Mouse (Mus musculus) MEL (cell line): Measurements from ENCODE around the gene Ypel3. TPM values are rescaled to one million over a fixed set of nuclear protein-coding genes. Genes with fewer than 3 reads are reported as not detected.

Experiments used
- DNase-seq: peaks from one replicate; pipeline ENCODE4 v3.0.0; 2011; ENCODE audit warnings: low read depth, low spot score
- H3K27ac ChIP-seq: 2 replicates; pipeline ENCODE4 v1.5.1; 2012; ENCODE audit warnings: low read depth, mild to moderate bottlenecking, control low read depth, low read length, moderate library complexity; ENCODE audit not compliant: control insufficient read depth
- H3K27me3 ChIP-seq, 2 experiments: fragments of 150-350 bp in 1 of 2; sonication (generic) in 1 of 2; 2 replicates each; pipeline ENCODE4 v1.6.1; 2012; ENCODE audit warnings: low read length in 2 of 2, mild to moderate bottlenecking in 2 of 2, improper control_type of control experiment in 1 of 2, moderate library complexity in 1 of 2; ENCODE audit not compliant: insufficient read depth in 2 of 2, control insufficient read depth in 1 of 2
- H3K36me3 ChIP-seq, 2 experiments: 2 replicates each; pipeline ENCODE4 v1.6.1; 2012 to 2014; ENCODE audit warnings: low read length in 2 of 2, improper control_type of control experiment in 1 of 2, inconsistent platforms in 1 of 2, mild to moderate bottlenecking in 1 of 2; ENCODE audit not compliant: insufficient read depth in 2 of 2, control insufficient read depth in 1 of 2
- H3K4me1 ChIP-seq, 2 experiments: fragments of 150-350 bp in 1 of 2; sonication (generic) in 1 of 2; 2 replicates each; pipeline ENCODE4 v1.6.1; 2012; ENCODE audit warnings: low read length in 2 of 2, improper control_type of control experiment in 1 of 2, mild to moderate bottlenecking in 1 of 2; ENCODE audit not compliant: insufficient read depth in 2 of 2, control insufficient read depth in 1 of 2
- H3K4me3 ChIP-seq, 2 experiments: fragments of 150-350 bp in 1 of 2; sonication (generic) in 1 of 2; 2 replicates each; pipeline ENCODE4 v1.5.1; 2012; ENCODE audit warnings: low read depth in 2 of 2, low read length in 2 of 2, mild to moderate bottlenecking in 2 of 2, moderate library complexity in 2 of 2, control low read depth in 1 of 2, improper control_type of control experiment in 1 of 2; ENCODE audit not compliant: control insufficient read depth in 1 of 2, insufficient read depth in 1 of 2
- H3K79me2 ChIP-seq: 2 replicates; pipeline ENCODE4 v1.6.1; 2012; ENCODE audit warnings: mild to moderate bottlenecking, low read length, moderate library complexity; ENCODE audit not compliant: control insufficient read depth, poor library complexity, insufficient read depth
- H3K9ac ChIP-seq: 2 replicates; pipeline ENCODE4 v1.6.1; 2012; ENCODE audit warnings: low read depth, mild to moderate bottlenecking, control low read depth, low read length, moderate library complexity; ENCODE audit not compliant: control insufficient read depth, poor library complexity, severe bottlenecking
- H3K9me3 ChIP-seq: fragments of 150-350 bp; sonication (generic); replicated peaks from 2 replicates; pipeline ENCODE4 v1.6.1; 2012; ENCODE audit warnings: mild to moderate bottlenecking, low read length, improper control_type of control experiment, moderate library complexity; ENCODE audit not compliant: insufficient read depth
- BHLHE40 ChIP-seq: IDR thresholded peaks from 2 replicates; pipeline ENCODE4 v1.6.1; 2012; ENCODE audit warnings: low read depth, mild to moderate bottlenecking, inconsistent platforms, low read length, improper control_type of control experiment, borderline replicate concordance
- CHD1 ChIP-seq: IDR thresholded peaks from 2 replicates; pipeline ENCODE4 v1.6.1; 2012; ENCODE audit warnings: low read depth, mild to moderate bottlenecking, inconsistent platforms, low read length, improper control_type of control experiment
- CHD2 ChIP-seq: IDR thresholded peaks from 2 replicates; pipeline ENCODE4 v1.6.1; 2011; ENCODE audit warnings: low read length, improper control_type of control experiment
- ELF1 ChIP-seq: IDR thresholded peaks from 2 replicates; pipeline ENCODE4 v1.6.1; 2014; ENCODE audit warnings: low read depth, mild to moderate bottlenecking, inconsistent platforms, low read length, improper control_type of control experiment, moderate library complexity
- EP300 ChIP-seq, 2 experiments: IDR thresholded peaks; 2 replicates each; pipeline ENCODE4 v1.6.1; 2011; ENCODE audit warnings: improper control_type of control experiment in 2 of 2, low read length in 2 of 2, low read depth in 1 of 2, mild to moderate bottlenecking in 1 of 2
- ETS1 ChIP-seq: IDR thresholded peaks from 2 replicates; pipeline ENCODE4 v1.6.1; 2012; ENCODE audit warnings: low read depth, mild to moderate bottlenecking, inconsistent platforms, low read length, improper control_type of control experiment, moderate library complexity
- GABPA ChIP-seq: IDR thresholded peaks from 2 replicates; pipeline ENCODE4 v1.6.1; 2012; ENCODE audit warnings: low read depth, mild to moderate bottlenecking, inconsistent platforms, low read length, improper control_type of control experiment, moderate library complexity
- GATA1 ChIP-seq: IDR thresholded peaks from 2 replicates; pipeline ENCODE4 v1.6.1; 2011; ENCODE audit warnings: low read depth, low read length, improper control_type of control experiment
- HCFC1 ChIP-seq: IDR thresholded peaks from 2 replicates; pipeline ENCODE4 v1.6.1; 2012; ENCODE audit warnings: low read depth, mild to moderate bottlenecking, inconsistent platforms, low read length, improper control_type of control experiment, moderate library complexity
- JUND ChIP-seq: IDR thresholded peaks from 2 replicates; pipeline ENCODE4 v1.6.1; 2011; ENCODE audit warnings: low read depth, mild to moderate bottlenecking, improper control_type of control experiment, low read length
- KAT2A ChIP-seq: conservative IDR thresholded peaks from 2 replicates; pipeline ENCODE4 v1.6.1; 2012; ENCODE audit warnings: low read depth, low read length, improper control_type of control experiment, inconsistent platforms
- MAZ ChIP-seq: IDR thresholded peaks from 2 replicates; pipeline ENCODE4 v1.6.1; 2012; ENCODE audit warnings: low read depth, mild to moderate bottlenecking, inconsistent platforms, low read length, improper control_type of control experiment
- MEF2A ChIP-seq: IDR thresholded peaks from 2 replicates; pipeline ENCODE4 v1.6.1; 2014; ENCODE audit warnings: low read depth, mild to moderate bottlenecking, inconsistent platforms, low read length, improper control_type of control experiment; ENCODE audit not compliant: poor library complexity, insufficient replicate concordance, severe bottlenecking; ENCODE audit errors: extremely low read depth
- MXI1 ChIP-seq: IDR thresholded peaks from 2 replicates; pipeline ENCODE4 v1.6.1; 2011; ENCODE audit warnings: mild to moderate bottlenecking, low read depth, low read length, improper control_type of control experiment
- MYC ChIP-seq: IDR thresholded peaks from 2 replicates; pipeline ENCODE4 v1.6.1; 2011; ENCODE audit warnings: low read depth, mild to moderate bottlenecking, low read length, improper control_type of control experiment, moderate library complexity
- NELFE ChIP-seq: IDR thresholded peaks from 2 replicates; pipeline ENCODE4 v1.6.1; 2011; ENCODE audit warnings: low read depth, low read length, improper control_type of control experiment
- POLR2A ChIP-seq, 2 experiments: IDR thresholded peaks; 2 replicates each; pipeline ENCODE4 v1.6.1; 2011 to 2012; ENCODE audit warnings: low read length in 2 of 2, mild to moderate bottlenecking in 2 of 2, control low read depth in 1 of 2, improper control_type of control experiment in 1 of 2, low read depth in 1 of 2, moderate library complexity in 1 of 2; ENCODE audit not compliant: control insufficient read depth in 1 of 2, insufficient read depth in 1 of 2, poor library complexity in 1 of 2
- POLR2AphosphoS2 ChIP-seq: IDR thresholded peaks from 2 replicates; pipeline ENCODE4 v1.6.1; 2011; ENCODE audit warnings: low read length, improper control_type of control experiment
- POLR2AphosphoS5 ChIP-seq: IDR thresholded peaks from 2 replicates; pipeline ENCODE4 v1.6.1; 2012; ENCODE audit warnings: low read depth, borderline replicate concordance, mild to moderate bottlenecking, inconsistent platforms, low read length, moderate library complexity, mixed read lengths
- RCOR1 ChIP-seq: IDR thresholded peaks from 2 replicates; pipeline ENCODE4 v1.6.1; 2012; ENCODE audit warnings: low read depth, mild to moderate bottlenecking, inconsistent platforms, low read length, improper control_type of control experiment
- TCF12 ChIP-seq: IDR thresholded peaks from 2 replicates; pipeline ENCODE4 v1.6.1; 2014; ENCODE audit warnings: low read depth, mild to moderate bottlenecking, inconsistent platforms, low read length, improper control_type of control experiment, moderate library complexity
- UBTF ChIP-seq: IDR thresholded peaks from 2 replicates; pipeline ENCODE4 v1.6.1; 2012; ENCODE audit warnings: low read depth, mild to moderate bottlenecking, inconsistent platforms, low read length, improper control_type of control experiment, moderate library complexity, borderline replicate concordance; ENCODE audit not compliant: insufficient read depth
- USF1 ChIP-seq: IDR thresholded peaks from 2 replicates; pipeline ENCODE4 v1.6.1; 2014; ENCODE audit warnings: low read depth, mild to moderate bottlenecking, inconsistent platforms, low read length, improper control_type of control experiment, moderate library complexity
- USF2 ChIP-seq, 2 experiments: IDR thresholded peaks; 2 replicates each; pipeline ENCODE4 v1.6.1; 2011 to 2012; ENCODE audit warnings: improper control_type of control experiment in 2 of 2, low read length in 2 of 2, borderline replicate concordance in 1 of 2, inconsistent platforms in 1 of 2, low read depth in 1 of 2, mild to moderate bottlenecking in 1 of 2; ENCODE audit not compliant: insufficient read depth in 1 of 2
- ZMIZ1 ChIP-seq: IDR thresholded peaks from 2 replicates; pipeline ENCODE4 v1.6.1; 2012; ENCODE audit warnings: low read depth, mild to moderate bottlenecking, inconsistent platforms, low read length, improper control_type of control experiment, moderate library complexity
- polyA plus RNA-seq, 2 experiments: library from polyadenylated mRNA; stranded (reverse) in 1 of 2; unstranded in 1 of 2; fragments of >175 nt in 1 of 2; fragments of >200 nt in 1 of 2; gene quantifications; 2 replicates each; pipeline versions ENCODE4 v1.2.1 to v1.2.4; 2012; ENCODE audit warnings: low replicate concordance in 2 of 2, low read depth in 1 of 2; ENCODE audit not compliant: insufficient read length in 2 of 2, insufficient read depth in 1 of 2, missing spikeins in 1 of 2
- total RNA-seq: library from RNA; depleted of rRNA; stranded (reverse); fragments of 300-350 nt; gene quantifications from 2 replicates; pipeline ENCODE4 v1.2.3, GENCODE M21; 2012

Gene Ypel3
- total and polyA plus RNA-seq, 3 experiments: 2.1 to 12.6 TPM; not detected in 1

DNA sequence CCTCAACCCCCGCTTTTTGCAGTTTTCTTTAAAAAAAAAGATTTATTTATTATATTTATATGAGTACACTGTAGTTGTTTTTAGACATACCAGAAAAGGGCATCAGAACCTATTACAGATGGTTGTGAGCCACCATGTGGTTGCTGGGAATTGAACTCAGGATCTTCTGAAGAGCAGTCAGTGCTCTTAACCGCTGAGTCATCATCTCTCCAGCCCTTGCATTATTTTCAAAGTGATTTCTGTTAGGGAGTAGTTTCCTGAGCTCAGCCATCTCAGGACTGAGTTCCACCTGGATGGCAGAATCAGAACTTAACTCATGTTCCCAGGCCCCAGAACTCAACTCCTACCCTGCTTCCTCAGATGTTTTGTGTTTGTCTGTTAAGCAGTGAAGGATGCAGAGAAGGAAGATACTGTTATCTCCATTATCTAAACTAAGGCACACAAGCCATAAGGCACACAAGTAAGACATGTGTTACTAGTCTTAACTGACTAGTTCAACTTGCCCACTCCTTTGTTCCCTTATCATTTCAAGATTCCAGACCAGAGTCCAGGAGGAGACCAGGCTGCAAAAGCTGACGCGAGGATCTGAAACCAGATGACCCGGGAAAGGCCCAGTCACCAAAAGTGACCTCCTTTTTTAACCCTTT, 33.1 kb downstream of the Ypel3 start (continued):
- TF ChIP-seq MAZ: no peak
- TF ChIP-seq EP300 (IDR thresholded peaks at IDR 0.05; ENCODE audit: low read depth in 1 of 2, low read length in 2 of 2): peak in 1 of 2 experiments; percentile 61; a peak in 2 of 4 replicates
- TF ChIP-seq HCFC1: no peak
- no peak for TF ChIP-seq POLR2AphosphoS5
- TF ChIP-seq ETS1: no peak
- TF ChIP-seq MXI1: peak; percentile 63
- TF ChIP-seq USF2 (IDR thresholded peaks at IDR 0.05; ENCODE audit: borderline replicate concordance in 1 of 2, insufficient read depth in 1 of 2, low read depth in 1 of 2, low read length in 2 of 2): no peak

DNA sequence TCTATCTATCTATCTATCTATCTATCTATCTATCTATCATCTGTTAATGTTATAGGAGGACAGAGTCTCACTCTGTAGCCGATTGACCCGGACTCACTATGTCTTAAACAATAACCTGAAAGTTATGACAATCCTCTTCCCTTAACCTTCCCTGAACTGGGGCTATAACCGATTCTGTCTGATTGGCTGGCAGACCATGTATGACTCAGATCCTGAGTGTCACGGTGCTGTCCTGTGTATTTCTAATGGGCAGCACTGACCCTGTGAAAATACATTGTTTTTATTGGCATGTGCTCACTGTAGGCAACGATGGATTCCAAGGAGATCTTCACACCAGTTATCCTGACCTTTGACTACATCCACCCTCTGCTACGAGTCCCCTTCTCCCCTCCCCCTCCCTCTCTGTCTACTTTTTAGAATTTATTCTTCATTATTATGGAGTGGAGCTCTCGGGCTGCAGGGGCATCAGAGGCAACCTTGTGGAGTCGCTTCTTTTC, 39.0 kb downstream of the Ypel3 start:
- TF ChIP-seq ETS1 (no peak), GABPA (no peak), CHD2 (no peak), CHD1 (no peak), POLR2A (IDR thresholded peaks at IDR 0.05; ENCODE audit: control insufficient read depth in 1 of 2, insufficient read depth in 1 of 2, low read depth in 1 of 2, low read length in 2 of 2, poor library complexity in 1 of 2) (no peak), GATA1 (peak; percentile 20; the same call in 1 of the 2 replicates), BHLHE40 (no peak), POLR2AphosphoS2 (no peak)
- no peaks in the 10 kb centered on the region for H3K9me3 ChIP-seq
- no peak for DNase-seq
- no peak overlapping the region for H3K4me3 ChIP-seq
- H3K27ac ChIP-seq: no peak overlapping the region
- no peaks in the 10 kb centered on the region for H3K79me2 ChIP-seq
- no peaks in the 10 kb centered on the region; a peak in 1 of 4 replicates for H3K4me1 ChIP-seq
- no peaks in the 10 kb centered on the region for H3K36me3 ChIP-seq
- no peak overlapping the region for H3K9ac ChIP-seq
- H3K27me3 ChIP-seq: 0 out of 4 replicates have a peak, but pooled peaks cover 2% of the 10 kb centered on the region in 2 experiments

DNA sequence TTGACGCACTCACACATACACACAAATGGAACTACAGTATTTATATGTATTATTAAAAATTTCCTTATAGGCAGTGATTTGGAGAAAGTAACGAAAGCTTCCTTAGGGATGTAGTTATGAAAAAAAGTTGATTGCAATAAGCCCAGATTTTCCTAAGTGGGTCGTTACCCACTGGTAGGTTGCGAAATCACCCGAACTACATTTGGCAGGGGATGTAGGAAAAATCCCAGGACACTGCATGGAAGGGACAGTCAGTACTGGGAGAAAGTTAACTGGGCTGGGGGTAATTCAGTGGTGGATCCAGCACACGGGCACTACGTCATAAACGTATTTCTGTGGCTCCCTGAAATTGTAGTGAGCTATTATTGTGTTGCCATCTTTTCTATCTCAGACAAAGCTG, 39.7 kb downstream of the Ypel3 start:
- Histone ChIP-seq H3K27ac (no peak overlapping the region), H3K4me1 (no peaks in the 10 kb centered on the region; a peak in 1 of 4 replicates), H3K4me3 (no peak overlapping the region), H3K9ac (no peak overlapping the region), H3K36me3 (no peaks in the 10 kb centered on the region), H3K27me3 (0 out of 4 replicates have a peak, but pooled peaks cover 2% of the 10 kb centered on the region in 2 experiments), H3K9me3 (no peaks in the 10 kb centered on the region), H3K79me2 (no peaks in the 10 kb centered on the region)
- no peak for TF ChIP-seq JUND
- no peak for TF ChIP-seq MAZ
- TF ChIP-seq USF1: no peak
- TF ChIP-seq RCOR1: no peak
- no peak for TF ChIP-seq TCF12
- no peak for TF ChIP-seq KAT2A
- TF ChIP-seq ELF1: no peak
- no peak for TF ChIP-seq HCFC1
- no peak for TF ChIP-seq GATA1
- no peak for TF ChIP-seq NELFE
- no peak for TF ChIP-seq EP300 (IDR thresholded peaks at IDR 0.05; ENCODE audit: low read depth in 1 of 2, low read length in 2 of 2)
- TF ChIP-seq ETS1: no peak
- no peak for TF ChIP-seq ZMIZ1
- TF ChIP-seq POLR2A (IDR thresholded peaks at IDR 0.05; ENCODE audit: control insufficient read depth in 1 of 2, insufficient read depth in 1 of 2, low read depth in 1 of 2, low read length in 2 of 2, poor library complexity in 1 of 2): no peak
- TF ChIP-seq MYC: no peak
- no peak for TF ChIP-seq CHD1
- no peak for TF ChIP-seq MEF2A
- TF ChIP-seq UBTF: no peak
- no peak for DNase-seq
